Mouse (Mus musculus): ENCODE results near the gene Rfxank.

GRCm38 (mm10) chr8:70087237-70087636 is 51.7 kb downstream of the Rfxank start:
- TF ChIP-seq CTCF (IDR thresholded peaks at IDR 0.05; ENCODE audit: extremely low read depth, insufficient read depth, insufficient read length, insufficient replicate concordance) (no peak), POLR2A (IDR thresholded peaks at IDR 0.05; ENCODE audit: low read depth, low read length) (no peak)

Data from spleen, adult 2 months (tissue).